21 mouse cellular contexts compared by ENCODE assay signal in the genomic region with DNA sequence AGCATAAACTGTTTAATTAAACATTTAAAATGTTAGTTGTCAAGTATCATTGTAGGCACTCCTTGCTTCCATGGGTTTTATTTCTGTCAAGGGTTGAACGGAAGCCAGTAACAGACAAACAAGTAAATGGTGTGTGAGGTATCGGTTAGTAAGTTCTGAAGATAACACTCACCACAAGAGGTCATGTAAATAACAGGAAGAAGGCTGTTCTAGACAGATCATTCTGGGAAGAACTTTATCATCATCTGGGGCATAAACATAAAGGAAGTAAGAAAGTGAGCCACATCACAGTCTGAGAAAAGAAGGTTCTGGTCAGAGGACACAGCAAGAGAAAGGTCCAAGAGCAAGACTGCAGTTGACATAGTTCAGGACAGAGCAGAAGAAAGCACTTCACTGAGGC.
DNase-seq lines count a peak whose midpoint lies in the region; ATAC-seq lines count a peak whose summit lies in the region.
"Had no signal": no experiment of that assay in that cellular context is flagged by ENCODE, and none has a peak within 500 bp of the region (broad histone marks: within the 10 kb centered on the region; RNA-seq: fewer than 3 reads in every experiment).

No protein-coding gene starts in this region.

- peak; percentile 91 for DNase-seq in 416B (ENCODE audit: low read depth)
- DNase-seq in CD4-positive helper T cell, adult 2 months (ENCODE audit: low read depth, low spot score), result peak; percentile 38
- DNase-seq in liver, embryonic 13.5 days, result no peak
- DNase-seq in left cerebral cortex, adult 9 months (ENCODE audit: low spot score in 2 of 2), result no peak
- no peak for DNase-seq in heart, postnatal 25 days (ENCODE audit: low spot score)
- DNase-seq in left cerebral cortex, adult 18-20 months (ENCODE audit: low spot score in 2 of 2), result no peak
- no peak for DNase-seq in adrenal gland, adult 8-10 months
- DNase-seq: adrenal gland, postnatal 10 days; cerebellum, postnatal 10 days; forebrain, postnatal 0 days; kidney, adult 9 months; kidney, postnatal 25 days; right cerebral cortex, postnatal 25 days had no signal

- H3K4me2 ChIP-seq in liver, embryonic 13.5 days, result no peak overlapping the region
- H3K4me2 ChIP-seq: midbrain, embryonic 15.5 days; neural tube, embryonic 15.5 days had no signal

- 14% methylated on average over 2 of the region's 2 CpGs for WGBS in liver, embryonic 13.5 days (ENCODE audit: insufficient replicate concordance)

- H3K27me3 ChIP-seq in liver, embryonic 13.5 days, result no peaks in the 10 kb centered on the region
- H3K27me3 ChIP-seq: CH12.LX; midbrain, embryonic 15.5 days; neural tube, embryonic 15.5 days had no signal

- no peak overlapping the region for H3K27ac ChIP-seq in liver, embryonic 13.5 days
- H3K27ac ChIP-seq: hindbrain, postnatal 0 days; left cerebral cortex, adult 2 months; limb, embryonic 10.5 days; midbrain, embryonic 15.5 days; neural tube, embryonic 15.5 days had no signal

- H3K4me1 ChIP-seq in liver, embryonic 13.5 days (replicated peaks), result peaks cover 3% of the 10 kb centered on the region; the same call in 1 of the 2 replicates
- H3K4me1 ChIP-seq: limb, embryonic 10.5 days; midbrain, embryonic 15.5 days; neural tube, embryonic 15.5 days had no signal

- intact Hi-C loops in heart, postnatal 25 days (cut with DNase I), result loop anchor here (10.0 kb wide), 1 partner anchor 59 kb away; no protein-coding TSS in a partner anchor

- H3K9ac ChIP-seq in liver, embryonic 13.5 days, result no peak overlapping the region
- H3K9ac ChIP-seq: forebrain, postnatal 0 days; midbrain, embryonic 15.5 days; neural tube, embryonic 15.5 days had no signal

- no peaks in the 10 kb centered on the region for H3K36me3 ChIP-seq in liver, embryonic 13.5 days
- H3K36me3 ChIP-seq: limb, embryonic 10.5 days; midbrain, embryonic 15.5 days; neural tube, embryonic 15.5 days had no signal

- H3K4me3 ChIP-seq in liver, embryonic 13.5 days (replicated peaks), result no peak overlapping the region
- H3K4me3 ChIP-seq: left cerebral cortex, adult 2 months; limb, embryonic 10.5 days; midbrain, embryonic 15.5 days; myocyte; neural tube, embryonic 15.5 days had no signal

- peak; percentile 66 for ATAC-seq in activated CD4-positive, CD25-positive, alpha-beta regulatory T cell, adult 4 months
- peak; percentile 53 for ATAC-seq in liver, embryonic 13.5 days (ENCODE audit: low read depth)
- ATAC-seq: forebrain, postnatal 0 days; hindbrain, postnatal 0 days; midbrain, embryonic 15.5 days had no signal

- no peaks in the 10 kb centered on the region for H3K9me3 ChIP-seq in liver, embryonic 13.5 days (replicated peaks)
- H3K9me3 ChIP-seq: limb, embryonic 10.5 days; midbrain, embryonic 15.5 days; neural tube, embryonic 15.5 days had no signal

Comparison
In these comparisons a context has a peak if more than half of its experiments do, and no peak if none do; other contexts are left out.
1. DNase-seq: peak in 416B (single experiment) and CD4-positive helper T cell, adult 2 months (single experiment); none in liver, embryonic 13.5 days (single experiment), left cerebral cortex, adult 9 months (0 of 2), heart, postnatal 25 days (single experiment), left cerebral cortex, adult 18-20 months (0 of 2) and adrenal gland, adult 8-10 months (single experiment).